Mouse (Mus musculus) testis, postnatal 10 days (tissue): ENCODE results near the gene Ddx21.
"Not testable (repeated sequence)": the region's sequence is repeated elsewhere in the genome, so short reads cannot be mapped to it uniquely, and the experiment has no call there.

ENCODE experiments used
- DNase-seq: peaks from one replicate; pipeline ENCODE4 v3.0.0; 2021; ENCODE audit warnings: low spot score

Ddx21 gene

GRCm38 (mm10) chr10:62602177-62603040 is at the start of gene Ddx21:
Gene Ddx21 (minus strand): TSS chr10:62602281.
- peak; percentile 90 for DNase-seq

DNA sequence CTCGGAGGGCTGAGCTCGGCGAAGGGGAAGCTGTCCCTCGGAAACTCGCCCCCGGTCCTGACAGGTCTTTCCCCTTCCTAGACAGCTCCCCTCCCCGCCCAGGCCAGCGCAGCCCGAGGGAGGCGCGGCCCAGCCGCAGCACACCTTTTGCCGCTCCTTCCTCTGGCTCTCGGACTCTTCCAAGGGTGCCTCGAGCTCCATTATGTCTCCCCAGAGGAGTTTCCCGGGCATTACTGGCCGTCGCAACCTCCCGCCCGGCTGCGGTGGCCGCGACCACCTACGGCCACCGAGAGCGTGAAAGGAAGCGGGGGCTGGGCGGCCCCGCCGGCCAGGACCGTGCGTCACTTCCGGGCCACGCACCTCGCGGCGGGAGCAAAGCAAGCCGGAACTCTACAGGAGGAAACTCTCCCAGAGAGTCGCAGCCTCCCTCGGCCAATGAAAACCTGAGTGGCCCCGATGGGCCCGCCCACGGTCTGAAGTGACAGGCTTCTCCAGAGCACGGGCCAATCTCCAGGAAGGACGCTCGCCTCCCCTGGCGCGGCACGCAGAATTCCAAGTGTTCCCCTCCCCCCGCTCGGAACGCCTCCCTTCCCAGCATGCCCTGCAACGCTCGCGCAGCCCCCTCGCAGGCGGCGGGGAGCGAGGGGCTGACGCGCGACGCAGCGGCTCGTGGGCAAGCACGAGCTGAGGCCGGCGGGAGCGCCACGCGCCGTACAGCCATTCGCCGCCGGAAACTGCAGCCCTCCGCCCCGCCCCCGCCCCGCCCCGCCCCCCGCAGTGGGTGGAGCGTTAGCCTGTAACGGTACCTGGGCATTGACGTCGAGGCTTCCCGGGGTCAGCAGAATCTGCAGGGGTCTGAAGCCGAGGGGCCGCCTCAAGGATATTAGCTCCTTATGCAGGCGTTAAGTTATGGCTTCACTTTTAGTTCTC is 49.1 kb upstream of the Ddx21 start, which contains the start of gene Ddx50:
Gene Ddx50, minus strand, starts transcription at position 338 of the 930 bp plus-strand sequence.
- DNase-seq, result peak; percentile 99

DNA sequence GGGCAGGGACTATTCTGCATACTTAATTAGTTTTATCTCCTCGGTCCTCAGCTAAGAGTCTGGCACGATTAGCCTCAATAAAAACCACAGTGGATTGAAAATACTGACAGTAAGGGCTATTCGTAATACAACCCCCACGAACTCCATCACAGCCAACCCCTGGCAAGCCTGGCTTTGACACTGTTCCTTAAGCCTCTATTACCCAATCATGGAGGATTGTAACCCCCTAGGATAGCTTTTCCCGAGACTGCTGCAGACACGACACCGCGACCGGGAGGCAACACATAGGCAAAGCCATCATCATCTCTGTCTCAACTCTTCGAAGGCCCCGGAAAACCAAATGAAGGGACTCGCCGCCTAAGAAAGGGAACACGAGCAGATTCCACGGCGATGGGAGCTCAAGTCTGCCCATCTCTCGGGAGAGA is 48.3 kb upstream of the Ddx21 start:
- no peak for DNase-seq

GRCm38 (mm10) chr10:62604161-62604560 is 2.1 kb upstream of the Ddx21 start:
- no peak for DNase-seq

DNA sequence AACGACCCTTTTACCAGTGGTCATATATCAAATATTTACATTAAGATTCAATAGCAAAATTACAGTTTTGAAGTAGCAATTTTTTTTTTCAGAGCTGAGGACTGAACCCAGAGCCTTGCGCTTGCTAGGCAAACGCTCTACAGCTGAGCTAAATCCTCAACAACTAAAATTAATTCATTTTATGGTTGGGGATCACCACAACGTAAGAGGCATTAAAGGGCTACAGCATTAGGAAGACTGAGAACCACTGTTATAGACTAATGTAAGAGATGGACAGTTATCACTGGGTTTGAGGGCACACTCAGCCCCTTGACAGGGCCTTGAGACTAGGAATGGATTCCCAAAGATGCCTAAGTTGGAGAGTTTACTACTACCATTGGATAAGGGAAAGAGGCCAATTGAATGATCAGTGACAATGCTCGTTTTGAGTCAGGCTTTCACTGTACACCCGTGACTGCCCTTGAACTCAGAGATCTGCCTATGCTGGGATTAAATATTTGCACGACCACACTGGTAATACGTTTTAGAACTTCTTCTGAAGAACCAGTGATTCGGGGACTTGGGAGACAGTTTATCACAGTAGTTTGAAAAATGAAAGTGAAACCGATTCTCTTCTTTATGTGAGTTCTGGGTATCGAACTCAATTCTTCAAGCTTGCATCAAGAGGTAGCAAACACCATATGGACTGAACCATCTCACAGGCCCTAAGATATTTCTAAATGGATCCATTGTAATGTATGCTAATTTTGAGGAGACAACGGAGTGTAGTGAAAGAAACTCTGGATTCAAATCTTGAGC is 1.4 kb upstream of the Ddx21 start:
- DNase-seq, result no peak

- no peak for DNase-seq
Observed at GRCm38 (mm10) chr10:62601833-62602176, 276 bp downstream of the Ddx21 start.

DNA sequence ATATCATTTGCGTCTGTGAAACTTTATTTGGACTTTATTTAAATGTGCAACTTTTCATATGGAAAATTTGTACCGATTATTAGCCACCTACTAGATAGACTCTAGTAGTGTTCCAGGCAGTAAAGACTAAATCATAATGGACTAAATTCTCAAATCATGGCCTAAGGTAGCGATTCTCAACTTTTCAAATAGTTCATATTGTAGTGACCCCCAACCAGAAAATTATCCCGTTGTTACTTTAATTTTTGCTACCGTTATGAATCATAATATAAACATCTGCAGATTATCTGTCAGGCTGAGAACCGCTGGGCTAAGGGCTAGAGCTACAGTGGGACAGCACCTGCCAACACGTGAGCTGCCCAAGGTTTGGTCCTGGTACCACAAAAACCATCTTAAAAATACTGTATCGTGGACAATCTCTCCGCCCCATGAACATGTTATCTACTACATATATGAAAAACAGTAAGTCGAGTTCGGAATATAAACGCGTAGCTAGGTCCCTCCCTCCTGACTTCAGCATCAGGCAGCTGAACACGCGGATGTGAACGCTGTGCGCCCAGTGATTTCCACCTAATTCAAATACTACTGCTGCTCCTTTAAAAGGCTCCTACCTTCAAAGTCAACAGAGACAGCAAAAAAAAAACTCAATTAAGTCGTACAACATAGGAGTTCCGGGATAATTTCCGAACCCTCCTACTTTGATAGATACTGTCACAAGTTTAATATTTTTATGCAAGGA is 859 bp downstream of the Ddx21 start:
- no peak for DNase-seq

GRCm38 (mm10) chr10:62600056-62600455 is 2.0 kb downstream of the Ddx21 start:
- no peak for DNase-seq

- not testable (repeated sequence) for DNase-seq
Observed at GRCm38 (mm10) chr10:62599311-62599710, 2.8 kb downstream of the Ddx21 start.

GRCm38 (mm10) chr10:62592496-62592895 is 9.6 kb downstream of the Ddx21 start:
- no peak for DNase-seq

DNA sequence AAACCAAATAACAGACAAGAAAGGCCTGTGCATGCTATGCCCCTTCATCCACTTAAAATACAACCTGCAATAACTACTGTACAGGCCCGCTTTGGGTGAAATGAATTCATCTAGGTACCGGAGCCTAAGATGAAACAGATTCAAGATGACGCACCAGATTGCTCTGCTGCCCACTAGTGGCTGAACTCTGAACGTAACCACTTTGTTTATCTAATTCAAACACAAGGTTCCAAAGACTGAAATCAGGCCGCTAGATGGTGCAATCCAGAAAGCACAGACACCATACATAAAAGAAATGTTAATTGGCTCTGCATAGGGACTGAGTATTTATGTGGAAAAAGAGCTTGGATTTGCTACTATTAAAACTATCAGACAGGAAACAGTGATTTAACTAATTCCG is 11.9 kb downstream of the Ddx21 start:
- peak; percentile 89 for DNase-seq

- DNase-seq, result no peak
Observed at GRCm38 (mm10) chr10:62588616-62589015, 13.5 kb downstream of the Ddx21 start.

- no peak for DNase-seq
Observed at GRCm38 (mm10) chr10:62583245-62583644, 18.8 kb downstream of the Ddx21 start.

DNA sequence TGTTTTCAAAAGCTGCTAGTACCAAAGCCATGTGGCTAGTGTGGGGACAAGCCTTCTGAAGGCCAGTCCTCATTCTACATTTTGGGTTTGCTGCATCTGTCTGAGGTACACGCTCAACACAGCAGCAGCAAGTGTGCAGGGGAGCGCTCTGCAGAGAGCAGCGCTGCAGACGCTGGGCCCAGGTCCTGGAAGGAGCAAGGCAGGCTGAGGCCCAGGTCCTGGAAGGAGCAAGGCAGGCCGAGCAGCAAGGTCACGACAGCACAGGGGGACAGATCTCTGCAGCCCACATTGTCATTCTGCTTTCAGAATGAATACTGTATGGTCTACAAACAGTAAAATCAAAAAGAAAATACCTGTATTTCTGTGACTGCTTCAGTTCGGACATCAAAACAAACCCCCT is 19.4 kb downstream of the Ddx21 start:
- DNase-seq, result no peak

DNA sequence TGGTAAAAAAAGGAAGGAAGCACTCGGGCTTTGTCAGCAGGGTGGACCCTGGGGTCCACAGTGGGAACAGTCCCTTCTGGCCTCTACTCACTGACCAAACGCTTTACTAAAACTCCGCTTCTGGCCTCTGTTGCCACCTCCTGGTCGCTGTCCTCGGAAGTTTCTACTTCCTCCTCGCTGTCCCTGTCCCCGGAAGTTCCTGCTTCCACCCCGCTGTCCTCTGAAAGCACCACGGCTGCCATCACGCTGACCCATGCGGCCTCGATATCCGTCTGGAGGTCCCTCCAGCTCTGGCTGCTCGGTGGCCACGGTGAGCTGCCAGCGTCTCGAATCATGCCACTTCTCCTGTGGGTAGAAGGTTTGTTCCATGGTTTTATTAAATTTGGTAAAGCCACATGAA is 19.8 kb downstream of the Ddx21 start:
- DNase-seq, result no peak

DNA sequence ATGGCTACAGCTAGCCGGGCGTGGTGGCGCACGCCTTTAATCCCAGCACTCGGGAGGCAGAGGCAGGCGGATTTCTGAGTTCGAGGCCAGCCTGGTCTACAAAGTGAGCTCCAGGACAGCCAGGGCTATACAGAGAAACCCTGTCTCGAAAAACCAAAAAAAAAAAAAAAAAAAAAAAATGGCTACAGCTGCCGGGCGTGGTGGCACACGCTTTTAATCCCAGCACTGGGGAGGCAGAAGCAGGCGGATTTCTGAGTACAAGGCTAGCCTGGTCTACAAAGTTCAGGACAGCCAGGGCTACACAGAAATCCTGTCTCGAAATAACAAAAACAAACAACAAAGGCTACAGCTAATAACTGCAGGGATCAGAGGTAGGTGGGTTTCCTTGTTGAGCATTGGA is 23.0 kb downstream of the Ddx21 start:
- not testable (repeated sequence) for DNase-seq

DNA sequence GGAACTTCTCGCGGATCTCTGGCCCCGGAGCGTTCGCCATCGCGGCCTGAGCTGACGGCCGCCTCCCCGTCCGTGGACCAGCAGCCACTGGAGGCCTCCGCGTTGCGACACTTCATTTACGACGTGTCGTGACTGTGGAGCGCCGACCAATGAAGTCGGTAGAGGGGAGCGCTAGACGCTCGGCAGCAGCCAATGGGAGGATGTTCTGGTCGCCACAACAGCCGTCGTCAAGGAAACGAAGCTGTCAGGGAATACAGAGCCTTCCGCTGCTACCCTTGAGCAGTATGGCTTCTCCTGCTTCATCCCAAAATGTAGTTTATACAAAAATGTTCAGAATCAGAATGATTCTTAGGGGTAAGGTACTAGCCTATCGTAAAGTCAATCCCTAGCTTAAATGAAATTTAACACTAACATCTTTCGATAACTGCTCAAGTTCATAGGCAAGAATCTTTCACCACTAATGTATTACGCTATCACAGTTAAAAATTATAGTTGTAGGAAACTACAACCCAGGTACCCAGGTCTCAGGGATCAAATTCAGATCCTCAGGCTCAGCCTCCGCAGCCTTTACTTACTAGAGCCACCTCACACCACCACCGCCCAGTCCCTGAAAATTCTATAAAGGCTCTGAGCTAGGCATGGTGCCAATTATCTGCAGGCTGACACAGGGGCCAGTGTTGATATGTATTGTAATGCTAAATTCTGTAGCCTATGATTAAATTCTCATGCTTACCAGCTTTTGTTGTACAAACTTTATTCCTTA is 23.6 kb downstream of the Ddx21 start, which contains the start of gene Kif1bp:
Gene Kif1bp, minus strand, starts transcription at position 120 of the 763 bp plus-strand sequence.
- DNase-seq, result peak; percentile 97

- DNase-seq, result no peak
Observed at GRCm38 (mm10) chr10:62577673-62578337, 24.3 kb downstream of the Ddx21 start.

GRCm38 (mm10) chr10:62575001-62575400 is 27.1 kb downstream of the Ddx21 start:
- no peak for DNase-seq
